Mouse (Mus musculus) bone marrow, adult 2 months (tissue): ENCODE measurements around the gene Tas2r118. TPM values are rescaled to one million over a fixed set of nuclear protein-coding genes. Genes with fewer than 3 reads are reported as not detected.

Source experiments
- H3K27ac ChIP-seq: fragments of 200-500 bp; 2 replicates; pipeline ENCODE4 v1.5.1; 2012; ENCODE audit warnings: low read depth, mild to moderate bottlenecking, control low read depth, inconsistent platforms, low read length; ENCODE audit not compliant: control insufficient read depth, poor library complexity, insufficient read depth
- H3K4me1 ChIP-seq: fragments of 200-500 bp; 2 replicates; pipeline ENCODE4 v1.6.1; 2011; ENCODE audit warnings: low read length; ENCODE audit not compliant: control insufficient read depth, insufficient read depth
- H3K4me3 ChIP-seq: fragments of 200-500 bp; replicated peaks from 2 replicates; pipeline ENCODE3; 2011; ENCODE audit warnings: mild to moderate bottlenecking, low read depth, low read length, control low read depth; ENCODE audit not compliant: control insufficient read depth
- CTCF ChIP-seq: fragments of 200-500 bp; IDR thresholded peaks from 2 replicates; pipeline ENCODE4 v1.5.1; 2011; ENCODE audit warnings: low read length, control low read depth; ENCODE audit not compliant: control insufficient read depth, insufficient read depth
- POLR2A ChIP-seq: fragments of 200-500 bp; IDR thresholded peaks from 2 replicates; pipeline ENCODE4 v1.6.1; 2011; ENCODE audit warnings: low read depth, mild to moderate bottlenecking, control low read depth, low read length, borderline replicate concordance; ENCODE audit not compliant: control insufficient read depth
- WGBS: fragments of 180-500 bp; shearing (Covaris S2); methylation state at CpG from one replicate; pipeline ENCODE4 v1.1.7; 2018; 5-methylcytosine and 5-hydroxymethylcytosine counted together
- polyA plus RNA-seq: library from polyadenylated mRNA; stranded (reverse); fragments of >200 nt; gene quantifications from 2 replicates; pipeline ENCODE4 v1.2.4, GENCODE M21; 2011; ENCODE audit warnings: low replicate concordance; ENCODE audit not compliant: missing spikeins, insufficient read depth, insufficient read length

The Tas2r118 gene
- polyA plus RNA-seq, result not detected in 2 replicates

- TF ChIP-seq CTCF (no peak), POLR2A (no peak)
- 85% methylated on average over 5 of the region's 5 CpGs for WGBS
- H3K4me3 ChIP-seq, result no peak within 1 kb of the TSS
Observed at GRCm38 (mm10) chr6:23969960-23970359, at the start of gene Tas2r118. TSS of gene Tas2r118 (minus strand) at chr6:23970060.

DNA sequence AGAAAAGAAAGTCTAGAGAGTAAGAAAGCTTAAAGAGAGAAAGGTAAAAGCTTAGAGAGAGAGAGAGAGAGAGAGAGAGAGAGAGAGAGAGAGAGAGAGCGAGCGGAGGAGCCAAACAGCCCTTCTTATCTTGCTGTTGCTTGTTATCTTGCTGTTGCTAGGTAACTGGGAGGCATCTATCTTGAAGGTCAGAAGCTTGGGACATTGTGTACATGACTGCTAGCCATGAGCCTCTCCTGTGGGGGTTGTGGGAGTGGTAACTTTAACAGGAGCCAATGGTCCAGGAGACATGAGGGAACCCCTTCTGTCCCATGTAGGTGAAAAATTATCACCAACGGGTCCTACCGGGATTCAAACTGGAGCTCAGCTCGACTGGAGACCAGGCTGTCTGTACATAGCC, 48.5 kb upstream of the Tas2r118 start:
- Histone ChIP-seq H3K27ac (no peak overlapping the region), H3K4me1 (no peaks in the 10 kb centered on the region), H3K4me3 (no peak overlapping the region)
- TF ChIP-seq POLR2A (no peak), CTCF (no peak)
- WGBS, result 83% methylated on average over 5 of the region's 5 CpGs

More at GRCm38 (mm10) chr6:23969960-23970359, at the start of gene Tas2r118:
- Histone ChIP-seq H3K27ac (no peak within 1 kb of the TSS), H3K4me1 (no peaks in the 10 kb centered on the region)

DNA sequence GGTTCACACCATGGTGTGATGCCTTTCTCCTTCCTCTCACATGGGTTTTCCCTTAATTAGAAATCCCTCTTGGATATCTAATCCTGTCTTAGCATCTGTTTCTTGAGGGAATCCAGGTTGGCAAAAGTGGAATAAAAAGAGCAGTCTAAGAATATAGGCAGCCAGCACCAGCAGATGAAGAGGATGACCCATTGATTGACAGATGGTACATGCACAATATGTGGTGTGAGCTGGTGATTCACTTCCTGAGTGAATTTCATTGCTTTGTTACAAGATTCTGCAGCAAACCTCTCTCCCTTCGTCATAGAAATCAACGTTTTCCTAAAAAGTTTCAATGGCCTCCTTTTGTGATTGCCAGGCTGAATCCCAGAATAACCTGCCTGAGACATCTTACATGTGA, 23.4 kb upstream of the Tas2r118 start:
- H3K27ac ChIP-seq, result no peak overlapping the region
- no peaks in the 10 kb centered on the region for H3K4me1 ChIP-seq
- H3K4me3 ChIP-seq, result no peak overlapping the region
- TF ChIP-seq POLR2A, result no peak
- TF ChIP-seq CTCF, result no peak
- WGBS, result 68% methylated on average over 2 of the region's 2 CpGs

DNA sequence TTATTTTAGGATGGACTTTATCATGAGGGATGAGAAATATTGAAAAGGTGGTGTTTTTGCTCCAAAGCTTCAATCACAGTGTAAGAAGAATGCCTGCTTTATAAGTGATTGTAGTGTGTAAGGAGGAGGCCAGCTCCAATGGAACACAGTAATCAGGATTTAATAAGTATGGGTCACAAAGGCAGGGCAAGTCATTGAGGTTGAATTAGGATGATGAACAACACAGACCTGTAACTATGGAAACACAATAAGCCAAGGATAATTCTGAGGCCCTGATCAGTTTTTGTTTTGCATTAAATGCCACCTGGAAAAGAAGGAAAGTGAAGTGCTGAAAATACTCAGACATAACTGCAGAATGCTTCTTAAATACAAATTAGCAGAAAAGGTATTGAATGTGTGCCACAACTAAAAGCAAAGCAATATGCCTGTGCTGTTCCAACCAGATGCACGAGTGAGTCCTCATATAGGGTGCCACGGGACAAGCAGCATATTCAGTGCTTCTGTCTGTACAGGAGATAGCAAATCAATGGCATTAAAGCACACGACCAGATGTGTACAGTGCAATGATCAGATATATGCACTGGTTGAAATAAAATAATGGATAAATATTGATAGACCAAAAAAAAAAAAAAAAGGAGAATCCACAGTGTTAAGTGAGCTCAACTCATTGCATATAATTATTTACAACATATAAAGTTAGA, 21.0 kb upstream of the Tas2r118 start:
- no peak overlapping the region for H3K27ac ChIP-seq
- 58% methylated on average over 3 of the region's 3 CpGs for WGBS
- TF ChIP-seq CTCF (no peak), POLR2A (no peak)
- no peaks in the 10 kb centered on the region for H3K4me1 ChIP-seq
- H3K4me3 ChIP-seq, result no peak overlapping the region

DNA sequence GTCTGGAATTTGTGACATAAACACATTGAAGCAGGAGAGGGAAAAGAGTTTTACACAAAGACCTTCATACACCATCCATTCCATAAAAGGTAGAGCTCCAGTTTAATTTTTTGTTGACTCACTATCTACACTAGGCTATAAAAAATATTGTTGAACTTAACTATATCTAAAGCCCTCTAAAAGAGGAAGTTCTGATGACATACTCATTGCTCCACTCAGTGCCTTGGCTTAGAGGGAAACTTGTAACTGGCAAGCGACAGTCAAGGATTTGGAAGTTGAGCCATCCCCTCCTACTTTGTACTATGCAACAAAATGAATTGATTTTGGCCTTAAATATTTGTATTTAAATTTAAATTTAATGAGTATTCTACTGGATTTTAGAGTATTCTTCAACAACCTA, 16.4 kb upstream of the Tas2r118 start:
- Histone ChIP-seq H3K4me1 (no peaks in the 10 kb centered on the region), H3K4me3 (no peak overlapping the region), H3K27ac (no peak overlapping the region)
- 43% methylated on average over 1 of the region's 1 CpGs for WGBS
- TF ChIP-seq POLR2A, result no peak

- H3K4me1 ChIP-seq, result no peaks in the 10 kb centered on the region
- no peak overlapping the region for H3K27ac ChIP-seq
- H3K4me3 ChIP-seq, result no peak overlapping the region
- no peak for TF ChIP-seq CTCF
- no peak for TF ChIP-seq POLR2A
- 51% methylated on average over 2 of the region's 2 CpGs for WGBS
Observed at GRCm38 (mm10) chr6:23966980-23967379, 2.9 kb downstream of the Tas2r118 start.

DNA sequence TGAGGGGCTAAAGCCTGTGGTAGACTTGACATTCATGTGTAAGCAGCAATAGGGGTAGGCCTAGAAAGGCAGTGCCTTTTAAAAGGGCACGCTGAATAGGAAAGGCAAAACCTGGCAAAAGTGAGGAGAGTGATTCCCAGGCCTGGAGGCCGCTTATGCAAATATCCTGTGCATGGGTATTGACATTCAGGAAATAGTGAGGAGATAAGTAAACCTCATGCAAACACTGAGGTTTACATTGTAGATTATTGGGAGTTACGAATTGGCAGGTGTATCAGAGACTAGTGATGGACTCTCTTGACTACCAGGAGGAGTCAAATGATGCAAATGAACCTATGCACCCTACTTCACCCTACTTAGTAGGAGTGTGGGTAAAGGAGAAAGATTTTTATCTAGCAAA, 3.9 kb downstream of the Tas2r118 start:
- no peak overlapping the region for H3K27ac ChIP-seq
- TF ChIP-seq POLR2A (no peak), CTCF (no peak)
- no peaks in the 10 kb centered on the region for H3K4me1 ChIP-seq
- WGBS, result 74% methylated on average over 3 of the region's 3 CpGs
- no peak overlapping the region for H3K4me3 ChIP-seq

GRCm38 (mm10) chr6:23963741-23964140, 6.1 kb downstream of the Tas2r118 start:
- TF ChIP-seq POLR2A, result no peak
- TF ChIP-seq CTCF, result no peak

GRCm38 (mm10) chr6:23940776-23941175, 29.1 kb downstream of the Tas2r118 start:
- H3K4me3 ChIP-seq, result no peak overlapping the region
- no peaks in the 10 kb centered on the region for H3K4me1 ChIP-seq
- no peak overlapping the region for H3K27ac ChIP-seq
- WGBS, result 64% methylated on average over 1 of the region's 1 CpGs
- TF ChIP-seq POLR2A (no peak), CTCF (no peak)

More at GRCm38 (mm10) chr6:23963741-23964140, 6.1 kb downstream of the Tas2r118 start:
- Histone ChIP-seq H3K27ac (no peak overlapping the region), H3K4me3 (no peak overlapping the region), H3K4me1 (no peaks in the 10 kb centered on the region)
- 53% methylated on average over 1 of the region's 1 CpGs for WGBS
